Mouse (Mus musculus) testis, adult 2 months (tissue): ENCODE data around the gene Cts3. TPM values are rescaled to one million over a fixed set of nuclear protein-coding genes. Genes with fewer than 3 reads are reported as not detected.
"Not testable (repeated sequence)": the region's sequence is repeated elsewhere in the genome, so short reads cannot be mapped to it uniquely, and the experiment has no call there.

Experiments used
- H3K27ac ChIP-seq: fragments of 200-500 bp; 2 replicates; pipeline ENCODE4 v1.5.1; 2012; ENCODE audit warnings: low read depth, low read length; ENCODE audit not compliant: control insufficient read depth, insufficient read depth
- H3K27me3 ChIP-seq: fragments of 200-500 bp; 2 replicates; pipeline ENCODE4 v1.6.1; 2012; ENCODE audit warnings: mild to moderate bottlenecking, low read length, moderate library complexity; ENCODE audit not compliant: control insufficient read depth, insufficient read depth
- H3K36me3 ChIP-seq: fragments of 200-500 bp; 2 replicates; pipeline ENCODE4 v1.6.1; 2012; ENCODE audit warnings: mild to moderate bottlenecking, low read length; ENCODE audit not compliant: control insufficient read depth, insufficient read depth
- H3K4me1 ChIP-seq: fragments of 200-500 bp; 2 replicates; pipeline ENCODE4 v1.6.1; 2012; ENCODE audit warnings: low read length; ENCODE audit not compliant: control insufficient read depth, insufficient read depth
- H3K4me3 ChIP-seq: fragments of 200-500 bp; 2 replicates; pipeline ENCODE4 v1.5.1; 2012; ENCODE audit warnings: low read depth, mild to moderate bottlenecking, low read length, moderate library complexity, mixed read lengths; ENCODE audit not compliant: control insufficient read depth
- CTCF ChIP-seq: fragments of 200-500 bp; IDR thresholded peaks from 2 replicates; pipeline ENCODE4 v1.5.1; 2012; ENCODE audit warnings: low read depth, mild to moderate bottlenecking, inconsistent platforms, low read length, moderate library complexity; ENCODE audit not compliant: control insufficient read depth, insufficient read depth, insufficient replicate concordance
- POLR2A ChIP-seq: fragments of 200-500 bp; IDR thresholded peaks from 2 replicates; pipeline ENCODE4 v1.6.1; 2012; ENCODE audit warnings: low read depth, mild to moderate bottlenecking, inconsistent platforms, low read length, moderate library complexity; ENCODE audit not compliant: control insufficient read depth
- polyA plus RNA-seq: library from polyadenylated mRNA; depleted of rRNA; stranded (reverse); fragments of >200 nt; gene quantifications from 2 replicates; pipeline ENCODE4 v1.2.3, GENCODE M21; 2012; rRNA removed

Gene Cts3
- polyA plus RNA-seq: not detected in 2 replicates

DNA sequence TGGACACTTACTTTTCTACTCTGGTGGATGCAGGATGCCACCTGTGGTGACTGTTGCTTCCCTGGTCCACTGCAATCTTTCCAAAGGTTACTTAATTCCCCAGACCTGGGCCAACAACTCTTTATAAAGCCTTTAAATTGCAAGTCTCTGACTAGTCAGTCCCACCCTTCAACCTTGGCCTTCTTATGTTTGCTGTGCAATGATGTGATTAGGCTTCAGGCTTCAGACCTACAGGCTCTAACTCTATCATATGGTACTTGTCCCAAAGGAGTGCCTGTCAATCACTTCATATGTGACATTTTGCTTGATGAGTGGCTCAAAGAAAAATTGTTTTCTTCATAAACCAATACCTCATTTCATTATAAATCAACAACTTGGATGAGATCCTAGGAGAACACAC, at the start of gene Cts3:
Gene Cts3, minus strand, starts transcription at position 101 of the 400 bp plus-strand sequence.
- TF ChIP-seq POLR2A (no peak), CTCF (no peak)
- H3K27me3 ChIP-seq: no peaks in the 10 kb centered on the region

DNA sequence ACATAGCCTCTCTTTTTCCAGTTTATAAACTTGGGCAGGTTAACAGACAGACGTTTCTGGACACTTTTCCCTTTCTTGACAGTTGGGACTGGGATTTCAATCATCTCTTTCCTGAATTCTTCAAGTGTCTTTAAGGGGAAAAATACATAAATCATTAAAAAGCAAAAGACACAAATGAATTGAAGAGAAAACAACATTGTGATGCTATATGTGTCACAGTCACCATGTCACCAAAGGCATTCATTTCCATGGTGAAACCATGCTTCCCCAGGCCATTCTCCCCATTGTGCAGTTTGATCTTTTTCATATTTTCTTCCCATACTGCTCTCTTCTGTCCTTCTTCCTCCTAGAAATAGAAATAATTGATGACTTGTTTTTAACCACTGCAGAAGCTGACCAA, 1.9 kb downstream of the Cts3 start, which contains the start of gene Gm49352:
Gene Gm49352, minus strand, starts transcription at position 101 of the 400 bp plus-strand sequence.
- not testable (repeated sequence) for H3K36me3 ChIP-seq, H3K27me3 ChIP-seq, H3K27ac ChIP-seq, H3K4me3 ChIP-seq, H3K4me1 ChIP-seq

More for the DNA sequence above, at the start of gene Cts3:
- H3K36me3 ChIP-seq: no peaks in the 10 kb centered on the region
- H3K4me3 ChIP-seq: no peak within 1 kb of the TSS
- H3K27ac ChIP-seq: no peak within 1 kb of the TSS
- no peaks in the 10 kb centered on the region for H3K4me1 ChIP-seq

DNA sequence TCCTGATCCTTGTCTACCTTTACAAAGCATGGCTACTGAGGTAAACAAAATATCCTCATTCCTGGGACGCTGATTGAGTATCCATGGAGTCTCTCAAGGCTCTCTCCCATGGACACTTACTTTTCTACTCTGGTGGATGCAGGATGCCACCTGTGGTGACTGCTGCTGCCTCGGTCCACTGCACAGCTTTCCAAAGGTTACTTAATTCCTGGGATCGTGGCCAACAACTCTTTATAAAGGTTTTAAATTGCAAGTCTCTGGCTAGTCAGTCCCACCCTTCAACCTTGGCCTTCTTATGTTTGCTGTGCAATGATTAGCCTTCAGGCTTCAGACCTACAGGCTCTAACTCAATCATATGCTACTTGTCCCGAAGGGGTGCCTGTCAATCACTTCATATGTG, 28.3 kb downstream of the Cts3 start, which contains the start of gene Ctsm:
Gene Ctsm, minus strand, starts transcription at position 209 of the 400 bp plus-strand sequence.
- TF ChIP-seq POLR2A (no peak), CTCF (no peak)
- H3K4me3 ChIP-seq: no peak within 1 kb of the TSS
- H3K4me1 ChIP-seq: no peaks in the 10 kb centered on the region
- H3K27ac ChIP-seq: no peak within 1 kb of the TSS
- H3K27me3 ChIP-seq: no peaks in the 10 kb centered on the region
- no peaks in the 10 kb centered on the region for H3K36me3 ChIP-seq

Other genes starting within 250 kb of the Cts3 start
- not detected in 2 replicates for gene Cts7, start 211.9 kb downstream of the Cts3 start, polyA plus RNA-seq
- gene Ctsm, start 28.3 kb downstream of the Cts3 start, polyA plus RNA-seq: not detected in 2 replicates
- gene Gm49352, start 2.0 kb downstream of the Cts3 start, polyA plus RNA-seq: not detected in 2 replicates